Mouse (Mus musculus): ENCODE results near the gene Tsc2. TPM values are rescaled to one million over a fixed set of nuclear protein-coding genes. Genes with fewer than 3 reads are reported as not detected.

Tsc2 gene
- polyA plus RNA-seq, 1 experiment from 2014 or later, result 43.4 TPM

GRCm38 (mm10) chr17:24608370-24608769, 24.1 kb downstream of the Tsc2 start:
- H3K36me3 ChIP-seq (ENCODE audit: inconsistent target), result peaks cover 41% of the 10 kb centered on the region; the same call in 1 of the 2 replicates
- 92% methylated on average over 4 of the region's 4 CpGs for WGBS (ENCODE audit: missing documents)
- H3K79me2 ChIP-seq (ENCODE audit: inconsistent target), result no peaks in the 10 kb centered on the region
- H3K4me3 ChIP-seq (ENCODE audit: inconsistent target), result no peak overlapping the region
- no peak overlapping the region for H3K27ac ChIP-seq

DNA sequence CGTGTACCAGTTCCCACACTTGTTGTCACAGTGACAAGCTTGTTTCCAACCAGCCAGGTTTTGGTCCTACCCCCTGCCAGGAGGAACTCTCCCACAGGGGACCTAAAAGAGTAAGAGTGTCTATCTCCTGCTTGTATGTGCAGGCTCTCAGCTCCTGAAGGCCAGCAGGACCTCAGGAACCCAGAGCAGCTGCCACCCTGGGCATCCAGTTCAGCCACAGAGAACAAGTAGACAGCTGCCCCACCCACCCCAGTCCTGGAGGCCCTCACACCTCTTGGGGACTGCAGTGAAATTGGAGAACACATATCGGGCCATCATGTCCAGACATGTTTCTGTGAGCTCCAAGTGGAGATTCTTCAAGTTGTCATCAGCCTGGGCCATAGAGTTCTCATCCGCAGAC, 27.9 kb downstream of the Tsc2 start:
- H3K36me3 ChIP-seq (ENCODE audit: inconsistent target), result peaks cover 58% of the 10 kb centered on the region

GRCm38 (mm10) chr17:24603961-24604360, 28.5 kb downstream of the Tsc2 start:
- H3K79me2 ChIP-seq (ENCODE audit: inconsistent target), result no peaks in the 10 kb centered on the region
- 59% methylated on average over 8 of the region's 8 CpGs for WGBS (ENCODE audit: missing documents)
- peaks cover 64% of the 10 kb centered on the region for H3K36me3 ChIP-seq (ENCODE audit: inconsistent target)
- H3K4me3 ChIP-seq (ENCODE audit: inconsistent target), result no peak overlapping the region
- no peak overlapping the region for H3K27ac ChIP-seq

More for the DNA sequence above, 27.9 kb downstream of the Tsc2 start:
- no peaks in the 10 kb centered on the region for H3K79me2 ChIP-seq (ENCODE audit: inconsistent target)
- no peak overlapping the region for H3K4me3 ChIP-seq (ENCODE audit: inconsistent target)
- WGBS (ENCODE audit: missing documents), result 100% methylated on average over 3 of the region's 3 CpGs
- H3K27ac ChIP-seq, result no peak overlapping the region

DNA sequence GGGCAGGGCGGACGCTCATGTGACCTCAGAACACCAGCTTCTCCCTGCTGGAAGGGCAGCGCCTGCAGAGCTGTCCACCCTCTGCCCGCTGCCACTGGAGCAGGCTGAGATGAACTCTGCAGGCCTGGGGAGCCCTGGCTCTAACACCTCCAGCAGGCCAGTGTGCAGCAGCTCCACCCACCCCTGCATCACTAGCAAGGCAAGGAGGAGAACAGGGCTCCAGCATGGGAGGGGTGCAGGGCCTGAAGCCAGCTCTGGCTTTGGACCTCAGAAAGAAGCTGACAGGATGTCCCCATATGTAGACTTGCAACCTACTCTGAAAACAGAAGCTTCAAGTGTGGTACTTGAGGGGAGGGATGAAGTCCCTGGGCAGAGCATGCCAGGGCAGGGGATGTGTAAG, 31.9 kb downstream of the Tsc2 start:
- Histone ChIP-seq H3K79me2 (ENCODE audit: inconsistent target) (no peaks in the 10 kb centered on the region), H3K4me3 (ENCODE audit: inconsistent target) (no peak overlapping the region), H3K27ac (no peak overlapping the region), H3K36me3 (ENCODE audit: inconsistent target) (peaks cover 70% of the 10 kb centered on the region)
- WGBS (ENCODE audit: missing documents), result 100% methylated on average over 4 of the region's 4 CpGs

- no peak overlapping the region for H3K27ac ChIP-seq
- no peaks in the 10 kb centered on the region for H3K79me2 ChIP-seq (ENCODE audit: inconsistent target)
- H3K4me3 ChIP-seq (ENCODE audit: inconsistent target), result no peak overlapping the region
- H3K36me3 ChIP-seq (ENCODE audit: inconsistent target), result peaks cover 79% of the 10 kb centered on the region
- 97% methylated on average over 3 of the region's 3 CpGs for WGBS (ENCODE audit: missing documents)
Observed at GRCm38 (mm10) chr17:24597989-24598388, 34.4 kb downstream of the Tsc2 start.

DNA sequence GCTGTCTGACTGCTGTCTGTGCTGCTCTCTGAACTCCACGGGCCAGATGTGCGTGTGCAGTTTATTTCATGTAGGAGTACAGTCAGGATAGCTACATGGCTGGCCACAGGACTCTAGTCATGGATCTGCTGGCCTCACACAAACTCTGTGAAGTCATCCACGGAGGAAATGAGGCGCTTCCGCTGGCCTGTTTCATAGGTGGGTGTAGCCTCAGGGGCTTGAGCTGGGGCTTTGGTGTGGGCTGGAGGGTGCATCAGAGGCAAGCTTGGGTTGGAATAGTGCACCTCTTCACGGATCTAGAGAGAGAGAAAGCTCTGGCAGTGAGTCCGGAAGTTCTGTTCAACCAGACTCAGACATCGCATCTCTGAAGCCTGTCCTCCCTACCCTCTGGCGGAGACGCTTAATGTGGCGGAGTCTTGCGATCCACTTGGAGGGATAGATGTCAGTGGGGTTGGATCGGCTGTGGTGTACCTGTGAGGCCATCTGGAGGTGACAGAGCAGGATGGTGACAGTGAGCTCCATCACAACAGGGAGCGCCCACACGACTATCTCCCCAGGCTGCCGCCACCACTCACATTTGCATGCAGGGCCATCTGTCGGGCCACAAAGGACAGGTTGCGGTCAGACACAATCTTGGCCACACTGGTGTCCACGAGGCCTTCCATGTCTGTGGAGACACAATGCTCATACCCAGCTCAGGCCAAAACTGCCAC, 35.8 kb downstream of the Tsc2 start:
- Histone ChIP-seq H3K79me2 (ENCODE audit: inconsistent target) (no peaks in the 10 kb centered on the region), H3K36me3 (ENCODE audit: inconsistent target) (peaks cover 82% of the 10 kb centered on the region), H3K4me3 (ENCODE audit: inconsistent target) (no peak overlapping the region), H3K27ac (no peak overlapping the region)
- WGBS (ENCODE audit: missing documents), result 91% methylated on average over 19 of the region's 19 CpGs

DNA sequence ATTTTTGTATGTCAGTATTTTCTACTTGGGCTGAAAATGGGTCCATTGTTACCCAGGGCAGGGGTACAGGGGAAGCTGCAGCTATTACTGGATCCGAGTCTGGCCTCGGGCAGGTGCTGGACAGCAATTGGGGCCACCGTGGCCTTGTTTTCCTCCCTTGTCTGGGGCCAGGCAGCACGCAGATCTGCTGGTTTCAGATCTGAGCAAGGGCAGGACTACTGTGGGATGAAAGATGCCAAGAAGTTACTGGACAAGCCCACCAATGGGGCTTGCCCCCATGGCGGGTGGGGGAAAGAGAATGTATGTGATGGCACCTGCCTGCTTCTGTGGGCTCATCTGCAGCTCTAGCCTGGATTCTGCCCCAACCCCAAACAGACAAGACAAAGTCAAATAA, 36.4 kb downstream of the Tsc2 start:
- Histone ChIP-seq H3K27ac (no peak overlapping the region), H3K36me3 (ENCODE audit: inconsistent target) (peaks cover 88% of the 10 kb centered on the region), H3K79me2 (ENCODE audit: inconsistent target) (no peaks in the 10 kb centered on the region), H3K4me3 (ENCODE audit: inconsistent target) (no peak overlapping the region)
- 94% methylated on average over 5 of the region's 5 CpGs for WGBS (ENCODE audit: missing documents)

DNA sequence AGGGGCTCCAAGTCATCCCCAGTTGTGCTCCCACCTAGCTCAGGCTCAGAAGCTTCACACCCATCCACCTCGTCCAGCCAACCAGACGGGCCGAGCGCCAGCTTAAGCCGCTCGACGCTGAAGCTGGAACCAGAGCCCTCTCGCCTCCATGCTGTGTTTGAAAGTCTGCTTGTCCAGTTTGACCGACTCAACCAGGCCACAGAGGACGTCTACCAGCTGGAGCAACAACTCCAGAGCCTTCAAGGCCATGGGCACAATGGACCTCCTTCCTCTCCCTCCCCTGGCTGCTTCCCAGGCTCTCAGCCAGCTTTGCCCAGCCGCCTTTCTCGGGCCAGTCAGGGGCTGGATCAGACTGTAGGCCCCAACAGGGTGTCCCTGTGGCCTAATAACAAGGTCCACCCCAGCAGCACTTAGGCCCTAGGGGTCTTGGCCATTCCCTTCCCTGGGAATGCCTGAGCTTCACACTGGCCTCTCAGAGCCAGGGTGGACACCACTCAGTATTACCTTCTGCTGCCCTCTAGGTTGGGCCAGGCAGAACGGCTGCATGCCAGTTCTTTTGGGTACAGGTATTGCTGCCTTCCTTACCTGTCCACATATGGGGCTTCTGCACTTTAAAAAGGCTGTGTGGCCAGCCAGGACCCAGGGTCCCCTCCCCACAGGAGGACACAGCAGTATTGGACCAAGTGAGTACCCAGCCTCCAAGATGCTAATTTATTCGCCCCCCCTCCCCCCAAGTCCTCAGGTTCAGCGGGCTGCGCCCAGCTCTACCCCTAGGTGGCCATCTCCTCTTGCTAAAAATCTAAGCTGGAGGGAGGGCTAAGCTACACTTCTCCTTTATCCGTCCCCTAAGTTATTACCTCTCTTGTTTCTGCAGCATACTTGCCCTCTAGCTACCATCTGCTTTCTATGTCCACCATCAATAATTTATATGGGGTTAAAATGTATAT, 37.0 kb downstream of the Tsc2 start:
- peaks cover 92% of the 10 kb centered on the region for H3K36me3 ChIP-seq (ENCODE audit: inconsistent target)
- H3K4me3 ChIP-seq (ENCODE audit: inconsistent target), result no peak overlapping the region
- no peaks in the 10 kb centered on the region for H3K79me2 ChIP-seq (ENCODE audit: inconsistent target)
- 90% methylated on average over 17 of the region's 17 CpGs for WGBS (ENCODE audit: missing documents)
- no peak overlapping the region for H3K27ac ChIP-seq

DNA sequence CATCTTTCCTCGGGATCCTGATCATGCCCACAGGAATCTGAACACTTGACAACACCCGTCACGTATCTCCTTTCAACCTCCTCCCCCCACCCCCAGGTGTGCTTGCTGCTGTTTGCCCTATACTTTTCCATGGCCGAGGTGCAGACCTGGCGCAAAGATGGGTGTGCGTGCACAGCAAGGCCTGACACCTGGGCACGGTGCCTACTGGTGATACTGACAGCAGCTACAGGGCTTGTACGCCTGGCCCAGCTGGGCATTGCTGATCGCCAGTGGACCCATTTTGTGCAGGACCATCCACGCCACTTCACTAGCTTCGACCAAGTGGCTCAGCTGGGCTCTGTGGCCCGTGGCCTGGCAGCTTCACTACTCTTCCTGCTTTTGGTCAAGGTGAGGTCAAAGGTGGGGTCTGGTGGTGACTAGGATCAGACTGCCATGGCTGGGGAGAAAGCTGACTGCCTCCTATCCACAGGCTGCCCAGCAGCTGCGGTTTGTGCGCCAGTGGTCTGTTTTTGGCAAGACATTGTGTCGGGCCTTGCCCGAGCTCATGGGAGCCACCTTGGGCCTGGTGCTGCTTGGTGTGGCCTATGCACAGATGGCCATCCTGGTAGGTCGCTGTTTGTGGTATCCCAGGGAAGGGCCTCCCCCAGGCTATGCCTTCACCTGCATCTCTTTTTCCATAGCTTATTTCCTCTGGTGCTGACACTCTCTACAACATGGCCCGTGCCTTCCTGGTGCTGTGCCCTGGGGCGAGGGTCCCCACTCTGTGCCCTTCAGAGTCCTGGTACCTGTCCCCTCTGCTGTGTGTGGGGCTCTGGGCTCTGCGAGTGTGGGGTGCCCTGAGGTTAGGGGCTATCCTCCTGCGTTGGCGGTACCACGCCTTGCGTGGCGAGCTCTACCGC, 38.2 kb downstream of the Tsc2 start:
- H3K27ac ChIP-seq, result no peak overlapping the region
- H3K36me3 ChIP-seq (ENCODE audit: inconsistent target), result peaks cover 83% of the 10 kb centered on the region
- no peaks in the 10 kb centered on the region for H3K79me2 ChIP-seq (ENCODE audit: inconsistent target)
- WGBS (ENCODE audit: missing documents), result 95% methylated on average over 26 of the region's 26 CpGs
- H3K4me3 ChIP-seq (ENCODE audit: inconsistent target), result no peak overlapping the region

- no peak overlapping the region for H3K27ac ChIP-seq
- H3K4me3 ChIP-seq (ENCODE audit: inconsistent target), result no peak overlapping the region
- no peaks in the 10 kb centered on the region for H3K79me2 ChIP-seq (ENCODE audit: inconsistent target)
- 87% methylated on average over 5 of the region's 5 CpGs for WGBS (ENCODE audit: missing documents)
- H3K36me3 ChIP-seq (ENCODE audit: inconsistent target), result peaks cover 73% of the 10 kb centered on the region
Observed at GRCm38 (mm10) chr17:24593248-24593647, 39.2 kb downstream of the Tsc2 start.

DNA sequence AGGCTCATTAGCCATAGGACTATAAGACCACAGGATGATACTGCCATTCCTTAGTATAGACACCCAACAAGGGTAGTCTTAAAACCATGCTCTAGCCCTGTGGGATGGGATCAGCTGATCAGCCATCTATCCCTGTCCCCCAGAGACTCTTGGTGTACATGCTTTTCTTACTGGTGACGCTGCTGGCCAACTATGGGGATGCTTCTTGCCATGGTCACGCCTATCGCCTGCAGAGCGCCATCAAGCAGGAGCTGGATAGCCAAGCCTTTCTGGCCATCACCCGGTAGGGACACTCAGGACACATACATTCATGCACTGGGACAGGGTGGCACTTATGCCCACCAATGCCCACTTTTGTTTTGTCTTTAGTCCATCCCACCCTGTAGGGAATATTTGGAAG, 40.7 kb downstream of the Tsc2 start:
- H3K4me3 ChIP-seq (ENCODE audit: inconsistent target), result no peak overlapping the region
- WGBS (ENCODE audit: missing documents), result 90% methylated on average over 5 of the region's 5 CpGs
- H3K27ac ChIP-seq, result no peak overlapping the region
- no peaks in the 10 kb centered on the region for H3K79me2 ChIP-seq (ENCODE audit: inconsistent target)
- H3K36me3 ChIP-seq (ENCODE audit: inconsistent target), result peaks cover 72% of the 10 kb centered on the region

DNA sequence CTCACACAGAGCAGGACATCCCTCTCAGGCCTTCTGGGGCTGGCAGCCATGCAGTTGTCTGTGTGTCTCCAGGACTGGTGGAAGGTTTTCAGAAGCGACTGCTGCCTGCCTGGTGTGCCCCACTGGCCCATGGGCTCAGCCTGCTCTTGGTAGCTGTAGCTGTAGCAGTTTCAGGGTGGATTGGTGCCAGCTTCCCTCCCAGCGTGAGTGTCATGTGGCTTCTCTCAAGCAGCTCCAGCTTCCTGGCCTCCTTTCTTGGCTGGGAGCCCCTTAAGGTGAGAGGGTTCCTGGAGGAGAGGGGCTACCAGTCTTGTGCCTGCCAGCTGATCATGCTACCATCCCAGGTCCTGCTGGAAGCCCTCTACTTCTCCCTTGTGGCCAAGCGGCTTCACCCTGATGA, 41.5 kb downstream of the Tsc2 start:
- peaks cover 70% of the 10 kb centered on the region for H3K36me3 ChIP-seq (ENCODE audit: inconsistent target)
- no peak overlapping the region for H3K4me3 ChIP-seq (ENCODE audit: inconsistent target)
- H3K27ac ChIP-seq, result no peak overlapping the region
- no peaks in the 10 kb centered on the region for H3K79me2 ChIP-seq (ENCODE audit: inconsistent target)
- 83% methylated on average over 2 of the region's 3 CpGs for WGBS (ENCODE audit: missing documents)

- Histone ChIP-seq H3K79me2 (ENCODE audit: inconsistent target) (no peaks in the 10 kb centered on the region), H3K36me3 (ENCODE audit: inconsistent target) (peaks cover 35% of the 10 kb centered on the region), H3K27ac (no peak overlapping the region), H3K4me3 (ENCODE audit: inconsistent target) (no peak overlapping the region)
- WGBS (ENCODE audit: missing documents), result 79% methylated on average over 4 of the region's 4 CpGs
Observed at GRCm38 (mm10) chr17:24586532-24586931, 45.9 kb downstream of the Tsc2 start.

- H3K4me3 ChIP-seq (ENCODE audit: inconsistent target), result no peak overlapping the region
- H3K27ac ChIP-seq, result peak overlapping the region; percentile 78
- H3K79me2 ChIP-seq (ENCODE audit: inconsistent target), result no peaks in the 10 kb centered on the region
- H3K36me3 ChIP-seq (ENCODE audit: inconsistent target), result peaks cover 36% of the 10 kb centered on the region; the same call in 1 of the 2 replicates
- WGBS (ENCODE audit: missing documents), result 45% methylated on average over 3 of the region's 3 CpGs
Observed at GRCm38 (mm10) chr17:24584520-24584919, 47.9 kb downstream of the Tsc2 start.

Measured in macrophage (primary cell).